Mouse (Mus musculus): ENCODE data around the gene Slf1. TPM values are rescaled to one million over a fixed set of nuclear protein-coding genes. Genes with fewer than 3 reads are reported as not detected.

The Slf1 gene
- 0.34 and 0.35 TPM in 2 replicates for polyA plus RNA-seq (2012; rRNA removed)

DNA sequence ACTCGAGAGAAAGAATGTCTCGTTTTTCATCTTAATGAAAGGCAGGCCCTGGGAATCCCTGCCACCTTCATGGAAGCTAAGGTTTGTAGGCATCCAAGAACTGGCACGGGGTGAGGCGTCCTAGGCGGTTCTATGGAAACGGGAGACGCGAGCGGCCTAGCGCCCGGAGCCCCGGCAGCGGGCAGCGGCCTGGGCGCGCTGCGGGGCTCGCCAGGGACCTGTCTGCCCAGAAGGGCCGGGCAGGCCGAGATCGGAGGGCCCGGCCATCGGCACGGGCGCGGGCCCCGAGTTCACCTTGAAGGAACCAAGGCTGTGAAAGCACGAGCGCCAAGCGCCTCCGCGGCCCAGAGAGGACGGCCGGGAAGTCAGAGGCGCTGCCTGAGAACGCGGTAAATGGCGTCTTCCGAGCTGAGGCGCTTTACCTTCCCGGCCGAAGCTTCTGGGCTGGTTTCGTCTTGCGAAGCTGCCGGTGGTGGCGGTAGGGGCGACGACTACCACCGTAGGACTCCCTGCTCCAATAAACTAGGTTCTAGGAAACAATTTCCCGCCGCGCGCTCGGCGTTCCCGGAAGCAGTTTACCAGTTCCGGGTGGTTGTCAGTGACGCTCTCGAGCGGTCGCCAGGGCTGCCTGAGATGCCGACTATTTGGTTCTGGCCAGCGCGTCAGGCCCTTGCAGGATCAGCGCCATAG lies at the start of gene Slf1, which contains the start of gene 2210408I21Rik:
Gene Slf1 (minus strand): TSS at position 543 of the 690 bp plus-strand sequence.
Gene 2210408I21Rik (plus strand): TSS at position 610 of the 690 bp plus-strand sequence.

Other genes starting within 250 kb of the Slf1 start
- 0.04 TPM in 1 of 2 replicates, not detected in the other for gene 2210408I21Rik, start 67 bp upstream of the Slf1 start, polyA plus RNA-seq (2012; rRNA removed)